Mouse (Mus musculus): Measurements from ENCODE around the gene Nmd3.

- no peak for TF ChIP-seq EP300 (IDR thresholded peaks at IDR 0.05; ENCODE audit: insufficient read depth, low read depth, low read length)
- no peak for TF ChIP-seq CTCF (IDR thresholded peaks at IDR 0.05)
- TF ChIP-seq POLR2A (IDR thresholded peaks at IDR 0.05; ENCODE audit: insufficient read depth, low read depth, low read length), result no peak
Observed at GRCm38 (mm10) chr3:69797969-69798368, 76.2 kb downstream of the Nmd3 start.
